Mouse (Mus musculus) kidney, postnatal 10 days (tissue): Measurements from ENCODE around the gene Klk13.
A peak's percentile ranks its signal among the peaks of the same experiment; 100 is the strongest.
"Not testable (repeated sequence)": the region's sequence is repeated elsewhere in the genome, so short reads cannot be mapped to it uniquely, and the experiment has no call there.

ENCODE experiments used
- DNase-seq: peaks from one replicate; pipeline ENCODE4 v3.0.0; 2021; ENCODE audit warnings: mixed read lengths

Klk13 gene

GRCm38 (mm10) chr7:43712267-43712666 lies at the start of gene Klk13:
Gene Klk13 (plus strand): TSS chr7:43712567.
- no peak for DNase-seq

GRCm38 (mm10) chr7:43662804-43663203 lies 49.6 kb upstream of the Klk13 start:
- no peak for DNase-seq

GRCm38 (mm10) chr7:43667221-43667620 lies 45.1 kb upstream of the Klk13 start:
- not testable (repeated sequence) for DNase-seq

- peak; percentile 21 for DNase-seq
Measured at GRCm38 (mm10) chr7:43668582-43668981, 43.8 kb upstream of the Klk13 start.

- no peak for DNase-seq
Measured at GRCm38 (mm10) chr7:43671064-43671808, 41.1 kb upstream of the Klk13 start.

GRCm38 (mm10) chr7:43671809-43672580 lies 40.4 kb upstream of the Klk13 start, which contains the start of gene Ctu1:
Gene Ctu1 (plus strand): TSS chr7:43672016.
- peak; percentile 92 for DNase-seq

GRCm38 (mm10) chr7:43672581-43673260 lies 39.6 kb upstream of the Klk13 start:
- DNase-seq: peak; percentile 25

GRCm38 (mm10) chr7:43675091-43675490 lies 37.3 kb upstream of the Klk13 start:
- no peak for DNase-seq

GRCm38 (mm10) chr7:43678517-43678916 lies 33.9 kb upstream of the Klk13 start:
- DNase-seq: peak; percentile 69

GRCm38 (mm10) chr7:43680960-43681359 lies 31.4 kb upstream of the Klk13 start:
- DNase-seq: peak; percentile 77

GRCm38 (mm10) chr7:43682511-43682910 lies 29.9 kb upstream of the Klk13 start:
- not testable (repeated sequence) for DNase-seq

GRCm38 (mm10) chr7:43685088-43685487 lies 27.3 kb upstream of the Klk13 start:
- no peak for DNase-seq

- DNase-seq: no peak
Measured at GRCm38 (mm10) chr7:43690118-43690517, 22.2 kb upstream of the Klk13 start, which contains the start of gene Klk14. Gene Klk14 (plus strand): TSS chr7:43690418.

GRCm38 (mm10) chr7:43710031-43710430 lies 2.3 kb upstream of the Klk13 start:
- DNase-seq: no peak

GRCm38 (mm10) chr7:43712917-43713316 lies 550 bp downstream of the Klk13 start:
- DNase-seq: no peak

GRCm38 (mm10) chr7:43713741-43714351 lies 1.5 kb downstream of the Klk13 start:
- no peak for DNase-seq

- peak; percentile 14 for DNase-seq
Measured at GRCm38 (mm10) chr7:43747788-43748187, 35.4 kb downstream of the Klk13 start.

- no peak for DNase-seq
Measured at GRCm38 (mm10) chr7:43752806-43753205, 40.4 kb downstream of the Klk13 start.

GRCm38 (mm10) chr7:43766484-43766883 lies 54.1 kb downstream of the Klk13 start:
- no peak for DNase-seq

GRCm38 (mm10) chr7:43768597-43768996 lies 56.2 kb downstream of the Klk13 start, which contains the start of gene Klk12:
Gene Klk12 (plus strand): TSS chr7:43768897.
- no peak for DNase-seq

GRCm38 (mm10) chr7:43769636-43770035 lies 57.3 kb downstream of the Klk13 start:
- no peak for DNase-seq

GRCm38 (mm10) chr7:43770701-43771100 lies 58.3 kb downstream of the Klk13 start:
- no peak for DNase-seq

- no peak for DNase-seq
Measured at GRCm38 (mm10) chr7:43771916-43772315, 59.5 kb downstream of the Klk13 start.
